Mouse (Mus musculus) hindbrain, embryonic 11.5 days (tissue): ENCODE results near the gene Polr2i. TPM values are rescaled to one million over a fixed set of nuclear protein-coding genes. Genes with fewer than 3 reads are reported as not detected.

ENCODE experiments used
- ATAC-seq: fragments of 200-750 bp; cut with Nextera tagmentation; 2 replicates; pipeline ENCODE4 v1.8.0; 2017; ENCODE audit warnings: mild to moderate bottlenecking, moderate TSS enrichment, moderate library complexity; ENCODE audit not compliant: low FRiP score
- DNase-seq: peaks from one replicate; pipeline ENCODE4 v3.0.0-alpha.2; 2015; ENCODE audit warnings: low spot score
- H3K27ac ChIP-seq: fragments of 300-500 bp; sonication (generic); 2 replicates; pipeline ENCODE4 v1.5.1; 2014; ENCODE audit warnings: mild to moderate bottlenecking, low read depth, low read length
- H3K27me3 ChIP-seq: fragments of 300-500 bp; sonication (generic); 2 replicates; pipeline ENCODE4 v1.6.1; 2014; ENCODE audit warnings: mild to moderate bottlenecking, low read length, moderate library complexity, mixed read lengths; ENCODE audit not compliant: control insufficient read depth, insufficient read depth
- H3K36me3 ChIP-seq: fragments of 300-500 bp; sonication (generic); 2 replicates; pipeline ENCODE4 v1.6.1; 2014; ENCODE audit warnings: mild to moderate bottlenecking, low read length, moderate library complexity, mixed read lengths; ENCODE audit not compliant: control insufficient read depth, insufficient read depth
- H3K4me1 ChIP-seq: fragments of 300-500 bp; sonication (generic); replicated peaks from 2 replicates; pipeline ENCODE4 v1.6.1; 2014; ENCODE audit warnings: low read length, mixed read lengths; ENCODE audit not compliant: control insufficient read depth, insufficient read depth
- H3K4me2 ChIP-seq: fragments of 300-500 bp; sonication (generic); replicated peaks from 2 replicates; pipeline ENCODE4 v1.6.1; 2014; ENCODE audit warnings: mild to moderate bottlenecking, low read depth, low read length
- H3K4me3 ChIP-seq: fragments of 300-500 bp; sonication (generic); 2 replicates; pipeline ENCODE4 v1.5.1; 2014; ENCODE audit warnings: low read depth, low read length
- H3K9ac ChIP-seq: fragments of 300-500 bp; sonication (generic); 2 replicates; pipeline ENCODE4 v1.6.1; 2014; ENCODE audit warnings: low read depth, low read length
- H3K9me3 ChIP-seq: fragments of 300-500 bp; sonication (generic); 2 replicates; pipeline ENCODE4 v1.6.1; 2016; ENCODE audit warnings: low read length; ENCODE audit not compliant: control insufficient read depth
- WGBS: fragments of 180-500 bp; shearing (Covaris S2); extraction: QIAGEN DNeasy Blood & Tissue Kit; methylation state at CpG from one replicate; pipeline ENCODE4 v1.1.7; 2014; 5-methylcytosine and 5-hydroxymethylcytosine counted together
- polyA plus RNA-seq: library from polyadenylated mRNA; unstranded; fragments of >200 nt; fragmentation: Nextera tagmentation; extraction: Ambion mirVana; gene quantifications from 2 replicates; pipeline ENCODE4 v1.2.1, GENCODE M21; 2014

Gene Polr2i
- polyA plus RNA-seq, 1 experiment from 2014 or later: 176 TPM

DNA sequence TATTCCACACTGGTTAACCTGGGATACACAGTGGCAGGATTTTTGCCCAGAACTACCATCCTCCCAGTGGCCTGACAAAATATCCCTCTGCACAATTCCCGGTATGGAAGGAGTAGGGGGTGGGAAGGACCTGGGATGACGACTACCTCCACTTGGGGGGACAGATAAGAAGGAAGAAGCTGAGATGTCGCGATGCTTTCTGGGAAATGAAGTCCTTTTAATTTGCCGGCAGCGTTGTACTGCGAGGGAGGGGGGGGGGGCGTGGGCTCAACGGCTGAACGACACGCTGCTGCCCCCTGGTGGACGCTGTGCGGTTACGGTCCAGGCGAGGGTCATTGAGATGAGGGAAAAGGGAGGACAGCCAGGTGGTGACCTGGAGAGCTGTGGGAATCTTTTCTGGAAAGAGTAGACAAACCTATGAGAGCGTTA lies 15.0 kb upstream of the Polr2i start:
- no peak overlapping the region; the same call in 1 of the 2 replicates for H3K4me2 ChIP-seq
- no peak overlapping the region for H3K4me3 ChIP-seq
- no peaks in the 10 kb centered on the region for H3K36me3 ChIP-seq
- H3K9me3 ChIP-seq: no peaks in the 10 kb centered on the region
- H3K4me1 ChIP-seq: no peaks in the 10 kb centered on the region
- no peaks in the 10 kb centered on the region for H3K27me3 ChIP-seq
- under 1% methylated on average over 16 of the region's 16 CpGs for WGBS
- H3K27ac ChIP-seq: no peak overlapping the region
- no peak overlapping the region for H3K9ac ChIP-seq
- DNase-seq: peak; percentile 97
- peak; percentile 78 for ATAC-seq

DNA sequence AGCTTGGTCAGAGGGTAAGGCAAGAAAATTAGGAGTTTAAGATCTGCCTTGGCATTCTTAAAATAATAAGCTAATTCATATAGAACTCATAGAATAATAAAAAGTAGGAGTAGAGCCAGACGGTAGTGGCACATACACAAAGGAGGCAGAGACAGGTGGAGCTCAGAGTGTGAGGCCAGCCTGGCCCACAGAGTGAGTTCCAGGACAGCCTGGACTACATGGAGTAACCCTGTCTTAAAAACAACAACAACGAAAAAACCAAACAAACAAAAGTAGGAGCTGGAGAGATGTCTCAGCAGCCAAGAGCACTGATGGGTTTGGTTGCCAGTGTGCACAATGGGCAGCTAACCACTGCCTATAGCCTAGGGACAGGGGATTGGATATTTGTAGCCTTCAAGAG lies 14.5 kb upstream of the Polr2i start:
- Histone ChIP-seq H3K27ac (no peak overlapping the region), H3K27me3 (no peaks in the 10 kb centered on the region), H3K9me3 (no peaks in the 10 kb centered on the region), H3K36me3 (no peaks in the 10 kb centered on the region), H3K9ac (no peak overlapping the region), H3K4me3 (no peak overlapping the region), H3K4me2 (no peak overlapping the region), H3K4me1 (no peaks in the 10 kb centered on the region)
- no peak for DNase-seq
- peak; percentile 56 for ATAC-seq
- WGBS: 76% methylated on average over 2 of the region's 2 CpGs

DNA sequence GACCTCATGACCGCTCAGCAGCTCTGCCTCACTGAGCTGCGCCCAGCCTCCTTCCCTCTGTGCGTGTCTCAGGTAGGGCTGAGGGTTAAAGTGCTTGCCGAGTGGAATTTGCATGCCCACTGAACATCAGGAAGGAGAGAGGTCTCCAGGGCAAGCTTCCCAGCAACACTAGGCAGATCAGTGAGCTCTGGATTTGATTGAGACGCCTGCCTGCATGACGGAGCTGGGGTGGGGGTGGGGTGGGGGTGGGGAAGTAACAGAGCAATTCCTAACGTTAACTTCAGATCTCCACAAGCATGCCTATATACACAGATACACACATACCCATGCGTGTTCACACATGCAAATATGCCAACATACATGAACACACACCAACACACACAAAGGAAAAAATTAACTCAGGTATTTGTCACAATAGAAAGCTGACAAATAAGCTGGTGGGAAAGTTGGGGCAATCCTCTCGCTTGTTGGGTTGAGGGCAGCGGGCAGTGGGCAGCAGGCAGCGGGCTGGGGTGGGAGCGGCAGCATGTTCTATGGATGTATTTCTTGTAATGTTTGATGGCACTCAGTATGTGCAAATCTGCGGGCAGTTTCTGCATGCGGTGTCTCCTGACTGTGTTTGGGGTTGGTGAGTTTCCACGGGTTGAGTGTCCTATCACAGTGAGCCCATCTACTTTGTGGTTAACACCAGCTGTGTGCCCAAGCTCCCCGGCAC lies 12.3 kb upstream of the Polr2i start:
- Histone ChIP-seq H3K27me3 (no peaks in the 10 kb centered on the region), H3K9ac (peak overlapping the region; percentile 59), H3K4me3 (peak overlapping the region; percentile 36), H3K4me1 (no peaks in the 10 kb centered on the region), H3K36me3 (peaks cover 9% of the 10 kb centered on the region; the same call in 1 of the 2 replicates), H3K9me3 (no peaks in the 10 kb centered on the region), H3K4me2 (peak overlapping the region; percentile 77), H3K27ac (no peak overlapping the region)
- 4% methylated on average over 16 of the region's 16 CpGs for WGBS
- DNase-seq (peak; percentile 75), ATAC-seq (peak; percentile 48)

DNA sequence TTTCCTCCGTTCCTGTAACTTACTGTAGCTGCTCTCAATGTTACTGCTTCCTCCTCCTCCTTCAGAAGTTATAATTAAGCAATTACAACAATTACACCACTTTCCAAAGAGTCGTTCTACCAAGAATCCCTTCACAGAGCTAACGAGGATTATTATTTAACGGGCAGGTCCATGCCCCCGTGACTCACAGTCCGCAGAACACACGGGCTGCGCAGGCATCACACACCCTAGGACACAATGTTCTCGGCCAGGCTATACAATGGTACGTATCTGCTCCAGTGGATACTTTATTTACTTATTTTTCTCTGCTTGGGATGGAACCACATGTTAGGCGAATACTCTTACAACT lies 11.8 kb upstream of the Polr2i start:
- 30% methylated on average over 11 of the region's 11 CpGs for WGBS
- Histone ChIP-seq H3K27me3 (no peaks in the 10 kb centered on the region), H3K27ac (no peak overlapping the region), H3K4me3 (peak overlapping the region; percentile 36), H3K4me2 (peak overlapping the region; percentile 77), H3K36me3 (peaks cover 10% of the 10 kb centered on the region; the same call in 1 of the 2 replicates), H3K4me1 (no peaks in the 10 kb centered on the region), H3K9me3 (no peaks in the 10 kb centered on the region), H3K9ac (peak overlapping the region; percentile 59; the same call in 1 of the 2 replicates)
- DNase-seq (no peak), ATAC-seq (no peak)

DNA sequence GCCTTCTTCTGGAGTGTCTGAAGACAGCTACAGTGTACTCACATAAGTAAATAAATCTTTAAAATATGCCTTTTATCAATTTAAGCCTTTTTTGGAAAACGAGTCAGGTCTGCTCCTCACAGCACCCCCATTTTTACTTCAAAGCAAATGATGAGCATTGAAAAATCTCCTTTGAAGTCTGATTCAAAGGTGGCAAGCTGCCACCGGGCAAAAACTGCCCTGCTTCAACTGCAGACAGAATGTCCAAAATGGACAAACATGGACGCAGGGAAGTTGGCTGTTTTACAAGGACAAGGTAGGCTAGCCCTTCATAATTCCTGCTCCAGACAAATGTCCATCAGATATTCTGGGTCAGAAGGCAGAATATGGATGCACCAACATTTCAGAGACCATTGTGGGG lies 10.3 kb upstream of the Polr2i start:
- Histone ChIP-seq H3K4me2 (no peak overlapping the region), H3K4me1 (no peaks in the 10 kb centered on the region), H3K4me3 (no peak overlapping the region), H3K9ac (no peak overlapping the region), H3K36me3 (peaks cover 14% of the 10 kb centered on the region), H3K27me3 (no peaks in the 10 kb centered on the region), H3K9me3 (no peaks in the 10 kb centered on the region), H3K27ac (no peak overlapping the region)
- WGBS: 85% methylated on average over 3 of the region's 3 CpGs
- DNase-seq (no peak), ATAC-seq (no peak)

DNA sequence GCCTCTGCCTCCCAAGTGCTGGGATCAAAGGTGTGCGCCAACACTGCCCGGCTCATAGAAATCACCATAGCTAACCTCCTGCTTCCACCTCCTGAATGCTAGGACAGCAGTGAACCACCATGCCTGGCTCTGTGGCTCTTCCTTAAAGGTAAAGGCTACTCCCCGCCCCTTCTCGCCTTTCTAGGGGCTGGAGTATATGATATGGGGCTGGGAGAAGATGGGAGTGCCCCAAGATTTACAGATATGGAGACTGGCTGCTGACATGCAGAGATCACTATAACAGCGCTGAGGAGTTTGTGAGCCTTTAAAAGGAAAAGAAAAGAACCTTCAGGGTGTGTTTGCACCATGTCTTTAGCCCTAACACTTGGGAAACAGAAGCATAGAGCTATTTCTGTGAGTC lies 9.5 kb upstream of the Polr2i start:
- no peaks in the 10 kb centered on the region for H3K27me3 ChIP-seq
- no peak overlapping the region for H3K27ac ChIP-seq
- 93% methylated on average over 5 of the region's 5 CpGs for WGBS
- H3K4me2 ChIP-seq: no peak overlapping the region
- H3K9me3 ChIP-seq: no peaks in the 10 kb centered on the region
- DNase-seq (no peak), ATAC-seq (no peak)
- H3K4me1 ChIP-seq: no peaks in the 10 kb centered on the region
- H3K9ac ChIP-seq: no peak overlapping the region
- no peak overlapping the region for H3K4me3 ChIP-seq
- peaks cover 14% of the 10 kb centered on the region for H3K36me3 ChIP-seq

DNA sequence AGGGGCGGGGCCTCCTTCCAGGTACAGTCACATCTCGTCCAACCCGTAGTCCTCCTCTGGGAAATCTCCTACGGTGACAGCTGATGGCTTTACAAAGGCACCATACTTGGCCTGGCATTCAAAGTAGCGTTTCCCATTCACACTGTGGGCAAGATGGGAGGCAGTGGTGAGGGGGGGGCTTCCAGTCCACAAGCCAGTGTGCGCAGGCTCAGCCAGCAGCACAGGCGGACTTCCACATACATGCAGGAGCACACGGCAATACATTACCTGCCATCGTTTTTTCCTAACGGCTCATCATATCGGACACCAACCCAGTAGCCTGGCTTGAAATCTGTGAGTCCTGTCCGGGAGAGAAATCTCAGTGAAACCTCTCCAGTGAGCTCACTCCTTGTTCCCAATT lies 7.5 kb upstream of the Polr2i start:
- ATAC-seq (no peak), DNase-seq (no peak)
- no peak overlapping the region for H3K9ac ChIP-seq
- H3K9me3 ChIP-seq: no peaks in the 10 kb centered on the region
- H3K4me3 ChIP-seq: no peak overlapping the region
- no peaks in the 10 kb centered on the region for H3K4me1 ChIP-seq
- H3K27me3 ChIP-seq: no peaks in the 10 kb centered on the region
- 91% methylated on average over 12 of the region's 12 CpGs for WGBS
- peaks cover 14% of the 10 kb centered on the region for H3K36me3 ChIP-seq
- no peak overlapping the region for H3K4me2 ChIP-seq
- no peak overlapping the region for H3K27ac ChIP-seq

DNA sequence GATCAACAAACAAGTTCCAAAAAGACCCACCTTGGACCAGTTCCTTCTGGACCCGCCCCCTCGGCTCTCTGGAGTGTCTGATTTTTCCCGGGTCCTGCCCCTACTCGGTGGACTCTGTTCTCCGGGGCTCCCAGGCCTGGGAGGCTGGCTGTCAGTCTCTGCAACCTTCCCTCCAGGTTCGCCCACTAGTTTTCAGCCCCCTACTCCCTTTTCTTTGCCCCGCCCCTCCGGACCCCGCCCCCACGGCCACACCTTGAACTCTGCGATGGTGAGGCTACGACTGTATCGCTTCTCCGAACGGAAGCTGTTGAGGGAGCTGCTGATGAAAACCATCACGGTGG lies 450 bp upstream of the Polr2i start:
- H3K27ac ChIP-seq: 0 out of 2 replicates have a peak overlapping the region, but pooled peaks have one; percentile 36
- DNase-seq: no peak

DNA sequence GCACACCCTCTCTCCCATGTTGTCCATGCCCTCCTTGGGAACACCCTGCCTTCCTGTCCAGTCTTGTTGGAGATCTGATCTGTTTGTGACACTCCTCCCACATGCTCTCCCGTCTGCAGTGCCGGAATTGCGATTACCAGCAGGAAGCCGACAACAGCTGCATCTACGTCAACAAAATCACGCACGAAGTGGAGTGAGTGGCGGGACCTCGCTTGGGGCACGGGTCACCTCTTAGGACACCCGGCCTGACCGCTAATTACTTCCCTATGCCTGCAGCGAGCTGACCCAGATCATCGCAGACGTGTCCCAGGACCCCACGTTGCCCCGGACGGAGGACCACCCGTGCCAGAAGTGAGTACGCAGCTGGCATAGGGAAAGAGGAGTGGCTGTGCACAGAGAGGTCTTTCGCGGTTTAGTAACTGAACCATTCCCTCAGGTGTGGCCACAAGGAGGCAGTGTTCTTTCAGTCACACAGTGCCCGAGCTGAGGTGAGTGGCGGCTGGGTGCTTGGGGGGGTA lies 942 bp downstream of the Polr2i start:
- peak; percentile 69 for DNase-seq
- H3K9ac ChIP-seq: peak overlapping the region; percentile 59
- H3K9me3 ChIP-seq: no peaks in the 10 kb centered on the region
- H3K4me3 ChIP-seq: peak overlapping the region; percentile 80
- WGBS: 7% methylated on average over 24 of the region's 24 CpGs
- peak overlapping the region; percentile 87 for H3K27ac ChIP-seq
- no peaks in the 10 kb centered on the region for H3K27me3 ChIP-seq
- H3K4me2 ChIP-seq: peak overlapping the region; percentile 65
- peaks cover 5% of the 10 kb centered on the region for H3K4me1 ChIP-seq
- H3K36me3 ChIP-seq: no peaks in the 10 kb centered on the region
- peak; percentile 27 for ATAC-seq

More for the DNA sequence above, 450 bp upstream of the Polr2i start:
- under 1% methylated on average over 16 of the region's 16 CpGs for WGBS
- Histone ChIP-seq H3K9me3 (no peaks in the 10 kb centered on the region), H3K36me3 (no peaks in the 10 kb centered on the region), H3K4me1 (peaks cover 5% of the 10 kb centered on the region), H3K4me3 (peak overlapping the region; percentile 80), H3K27me3 (no peaks in the 10 kb centered on the region), H3K4me2 (peak overlapping the region; percentile 68), H3K9ac (peak overlapping the region; percentile 49)
- peak; percentile 73; the same call in 1 of the 2 replicates for ATAC-seq
